Mouse (Mus musculus) stomach, postnatal 0 days (tissue): Measurements from ENCODE around the gene Ehbp1.

Source experiments
- CTCF ChIP-seq: IDR thresholded peaks from 2 replicates; pipeline ENCODE4 v1.5.1; 2016; ENCODE audit warnings: antibody characterized with exemption, low read depth, mild to moderate bottlenecking, moderate library complexity
- EP300 ChIP-seq: optimal IDR thresholded peaks from 2 replicates; pipeline ENCODE3; 2016; ENCODE audit warnings: antibody characterized with exemption

DNA sequence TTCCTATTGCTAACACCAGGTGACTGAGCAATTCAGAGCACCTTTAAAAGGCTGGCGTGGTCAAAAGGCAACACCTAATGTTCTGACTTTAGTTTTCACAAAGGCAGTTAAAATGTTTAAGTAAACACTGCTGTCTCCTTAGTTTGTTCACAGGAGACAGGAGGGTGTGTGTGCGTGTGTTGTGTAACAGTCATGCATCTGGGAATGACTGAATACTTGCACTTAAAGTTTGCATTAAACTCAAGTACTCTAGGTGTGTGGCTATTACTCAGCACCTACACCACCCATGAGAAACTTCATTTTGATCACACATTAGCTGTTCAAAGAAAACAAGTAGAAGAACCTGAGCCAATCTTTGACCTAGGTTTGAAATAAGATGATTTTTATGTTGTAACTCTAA, 201.4 kb downstream of the Ehbp1 start:
- TF ChIP-seq CTCF (no peak), EP300 (no peak)
